Mouse (Mus musculus) heart, adult 11 months (tissue): ENCODE results near the gene Cryl1.

Experiments
- DNase-seq: peaks from one replicate; pipeline ENCODE4 v3.0.0; 2022

Cryl1 gene

GRCm38 (mm10) chr14:57316662-57317600 lies 81.4 kb downstream of the Cryl1 start:
- DNase-seq: peak; percentile 65

- DNase-seq: peak; percentile 68
Measured at GRCm38 (mm10) chr14:57315976-57316375, 82.4 kb downstream of the Cryl1 start.

GRCm38 (mm10) chr14:57315551-57315950 lies 82.8 kb downstream of the Cryl1 start:
- DNase-seq: no peak

- DNase-seq: peak; percentile 41
Measured at GRCm38 (mm10) chr14:57301600-57302230, 96.6 kb downstream of the Cryl1 start.

GRCm38 (mm10) chr14:57300530-57300929 lies 97.8 kb downstream of the Cryl1 start:
- DNase-seq: peak; percentile 45

GRCm38 (mm10) chr14:57297672-57298071 lies 100.7 kb downstream of the Cryl1 start:
- DNase-seq: peak; percentile 70

GRCm38 (mm10) chr14:57291399-57291942 lies 106.9 kb downstream of the Cryl1 start:
- DNase-seq: peak; percentile 19

GRCm38 (mm10) chr14:57289105-57289504 lies 109.2 kb downstream of the Cryl1 start:
- no peak for DNase-seq

GRCm38 (mm10) chr14:57283816-57284215 lies 114.5 kb downstream of the Cryl1 start:
- peak; percentile 51 for DNase-seq

- no peak for DNase-seq
Measured at GRCm38 (mm10) chr14:57282591-57282990, 115.7 kb downstream of the Cryl1 start.

GRCm38 (mm10) chr14:57280835-57281234 lies 117.5 kb downstream of the Cryl1 start:
- no peak for DNase-seq

- DNase-seq: no peak
Measured at GRCm38 (mm10) chr14:57276481-57277012, 121.8 kb downstream of the Cryl1 start.

- DNase-seq: no peak
Measured at GRCm38 (mm10) chr14:57272341-57272740, 126.0 kb downstream of the Cryl1 start.

GRCm38 (mm10) chr14:57271861-57272260 lies 126.5 kb downstream of the Cryl1 start:
- no peak for DNase-seq

GRCm38 (mm10) chr14:57268900-57269299 lies 129.4 kb downstream of the Cryl1 start:
- DNase-seq: no peak

GRCm38 (mm10) chr14:57268344-57268743 lies 130.0 kb downstream of the Cryl1 start:
- no peak for DNase-seq

- no peak for DNase-seq
Measured at GRCm38 (mm10) chr14:57263943-57264342, 134.4 kb downstream of the Cryl1 start.

- DNase-seq: no peak
Measured at GRCm38 (mm10) chr14:57259341-57259740, 139.0 kb downstream of the Cryl1 start.

GRCm38 (mm10) chr14:57248661-57249060 lies 149.7 kb downstream of the Cryl1 start:
- DNase-seq: no peak

- no peak for DNase-seq
Measured at GRCm38 (mm10) chr14:57246575-57246974, 151.8 kb downstream of the Cryl1 start.

GRCm38 (mm10) chr14:57242978-57243377 lies 155.4 kb downstream of the Cryl1 start:
- no peak for DNase-seq

GRCm38 (mm10) chr14:57235276-57235675 lies 163.1 kb downstream of the Cryl1 start:
- DNase-seq: peak; percentile 64

- DNase-seq: peak; percentile 35
Measured at GRCm38 (mm10) chr14:57234711-57235110, 163.6 kb downstream of the Cryl1 start.
